Mouse (Mus musculus) spleen, adult 18-20 months (tissue): ENCODE measurements around the gene B830017H08Rik.

ENCODE experiments used
- DNase-seq, 2 experiments: peaks; one replicate each; pipeline ENCODE4 v3.0.0; 2022; ENCODE audit warnings: mixed read lengths in 2 of 2

Gene B830017H08Rik

GRCm38 (mm10) chr16:17832821-17833220 lies at the start of gene B830017H08Rik:
Gene B830017H08Rik, plus strand, starts transcription at chr16:17833121.
- no peak for DNase-seq

DNA sequence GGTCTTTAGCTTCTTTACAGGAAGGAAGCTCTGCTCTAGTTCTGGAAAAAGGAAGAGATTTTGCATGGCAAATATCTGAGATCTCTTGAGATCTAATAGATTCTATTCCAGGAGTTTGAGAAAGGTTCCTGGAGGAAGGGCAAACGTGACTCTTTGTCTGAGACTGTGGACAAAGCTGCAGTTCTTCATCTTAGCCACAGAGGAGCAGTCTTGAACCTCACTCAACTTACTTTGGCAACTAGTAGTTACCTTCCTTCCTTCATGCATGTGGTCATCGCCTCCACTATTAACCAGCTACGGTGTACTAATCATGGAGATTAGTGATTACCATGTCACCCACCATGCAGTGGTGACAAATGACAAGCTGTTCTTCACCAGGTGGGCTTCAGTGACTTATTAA lies 47.6 kb upstream of the B830017H08Rik start:
- DNase-seq = no peak

GRCm38 (mm10) chr16:17792728-17793127 lies 40.2 kb upstream of the B830017H08Rik start:
- DNase-seq = no peak

GRCm38 (mm10) chr16:17794047-17794446 lies 38.9 kb upstream of the B830017H08Rik start:
- DNase-seq = no peak

- DNase-seq = no peak
Observed at GRCm38 (mm10) chr16:17795643-17796042, 37.3 kb upstream of the B830017H08Rik start.

- DNase-seq = no peak
Observed at GRCm38 (mm10) chr16:17796519-17796918, 36.4 kb upstream of the B830017H08Rik start.

DNA sequence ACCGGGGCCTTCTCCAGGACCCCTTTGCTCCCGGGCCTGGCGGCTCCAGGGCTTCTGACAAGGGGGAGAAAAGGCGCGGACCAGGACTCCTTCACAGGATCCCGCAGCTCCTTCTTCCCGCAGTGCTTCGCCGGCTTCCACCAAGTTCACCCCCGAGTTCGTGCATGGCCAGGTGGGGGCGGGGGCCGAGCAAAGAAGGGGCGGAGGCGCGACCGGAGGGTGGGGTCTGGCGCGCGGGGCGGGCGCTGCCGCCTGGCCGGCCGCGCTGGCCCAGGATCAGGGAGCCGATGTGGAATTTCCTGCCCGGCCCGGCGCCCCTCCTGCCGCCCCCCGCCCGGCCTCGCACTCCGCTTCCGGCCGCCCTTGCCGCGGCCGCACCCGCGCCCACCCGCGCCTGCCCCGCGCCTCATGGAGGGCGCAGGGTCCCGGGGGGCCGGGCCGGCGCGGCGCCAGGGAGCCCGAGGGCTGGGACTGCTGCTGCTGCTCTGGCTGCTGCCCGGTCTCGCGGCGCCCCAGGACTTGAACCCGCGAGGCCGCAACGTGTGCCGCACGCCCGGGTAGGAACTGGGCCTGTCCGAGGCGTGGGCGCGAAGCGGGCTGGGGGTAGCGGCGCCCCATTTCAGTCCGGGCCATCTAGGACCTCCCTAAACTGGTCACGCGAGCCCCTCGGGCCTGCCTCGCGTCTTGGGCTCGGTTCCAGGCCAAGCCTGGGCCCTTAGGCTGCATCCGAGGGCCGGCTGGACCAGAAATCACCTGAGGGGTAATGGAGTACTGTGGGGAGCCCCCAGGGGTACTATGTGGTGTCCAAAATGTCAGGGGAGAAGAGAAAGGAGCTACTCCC lies 35.7 kb upstream of the B830017H08Rik start, which contains the start of gene Scarf2:
Gene Scarf2, plus strand, starts transcription at position 312 of the 841 bp plus-strand sequence.
- DNase-seq = no peak

- no peak for DNase-seq
Observed at GRCm38 (mm10) chr16:17797812-17798311, 35.1 kb upstream of the B830017H08Rik start.

DNA sequence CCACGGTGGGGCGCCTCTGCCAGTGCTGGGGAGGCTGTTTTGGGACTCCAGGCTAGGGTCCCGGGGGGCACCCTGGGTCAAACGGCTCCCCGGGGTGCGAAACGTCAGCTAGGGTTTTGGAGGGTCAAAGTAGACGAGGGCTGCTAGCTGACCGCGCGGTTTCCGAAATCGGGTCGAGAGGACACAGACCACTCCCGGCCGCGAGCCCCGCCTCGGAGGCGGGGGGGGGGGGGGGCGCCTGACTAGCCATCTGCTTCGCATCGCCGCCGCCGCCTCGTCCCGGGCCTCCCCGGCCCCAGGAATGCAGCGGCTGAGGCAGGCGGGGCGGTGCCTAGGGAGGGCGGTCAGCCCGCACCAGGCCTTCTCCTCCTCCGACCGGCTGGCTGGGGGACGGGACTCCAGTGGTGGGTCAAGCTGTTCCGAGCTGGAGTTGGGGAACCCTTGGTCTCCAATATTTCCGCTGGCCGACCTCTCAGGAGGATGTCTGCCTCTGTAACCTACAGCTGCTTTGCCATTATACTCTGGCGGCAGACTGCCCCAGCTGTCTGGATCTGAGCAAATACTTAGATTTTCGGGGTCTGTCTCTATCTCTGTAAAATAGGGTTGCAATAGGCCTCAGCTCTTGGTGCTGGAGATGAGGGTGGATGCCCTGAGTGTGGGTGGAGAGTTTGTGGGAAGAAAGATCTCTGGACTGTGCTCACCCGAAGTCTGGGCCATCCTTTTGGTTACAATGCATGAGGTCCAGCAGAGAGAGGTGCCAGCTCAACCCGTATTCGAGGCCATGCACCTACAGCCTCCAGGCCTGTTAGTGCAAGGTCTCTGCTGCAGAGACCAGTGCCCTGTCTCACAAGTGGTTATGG lies 34.4 kb upstream of the B830017H08Rik start:
- DNase-seq = no peak

GRCm38 (mm10) chr16:17799584-17799983 lies 33.3 kb upstream of the B830017H08Rik start:
- DNase-seq = no peak

DNA sequence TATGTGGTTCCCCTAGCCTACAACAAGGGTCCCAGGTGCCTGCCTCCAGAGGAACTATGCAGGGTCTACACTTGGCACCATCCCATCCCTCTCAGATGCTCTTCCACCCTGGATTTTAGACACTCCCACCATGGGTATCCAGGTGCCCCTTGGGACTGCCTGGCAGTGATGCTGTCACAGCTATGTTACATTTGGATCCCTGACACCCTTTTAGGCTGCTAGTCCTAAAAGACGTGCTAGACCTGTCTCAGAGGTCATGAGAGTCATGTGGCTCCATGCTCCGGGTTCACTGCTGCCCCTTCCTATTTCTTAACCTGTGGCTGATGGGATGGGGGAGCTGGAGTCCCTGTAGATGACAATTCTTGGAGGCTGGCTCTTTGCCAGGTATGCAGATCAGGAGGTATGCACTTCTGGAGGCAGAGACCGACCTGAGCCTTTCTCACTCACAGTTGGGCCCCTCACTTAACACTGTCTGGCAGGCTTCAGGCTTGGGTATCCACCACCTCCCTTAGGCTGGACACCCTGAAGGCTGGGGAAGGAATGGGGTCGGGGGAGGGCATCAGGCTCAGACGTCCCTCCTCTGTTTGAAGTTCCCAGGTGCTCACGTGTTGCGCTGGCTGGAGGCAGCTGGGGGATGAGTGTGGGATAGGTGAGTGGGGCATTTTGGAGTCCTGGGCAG lies 31.0 kb upstream of the B830017H08Rik start:
- no peak for DNase-seq

GRCm38 (mm10) chr16:17802456-17802838 lies 30.5 kb upstream of the B830017H08Rik start:
- no peak for DNase-seq

- DNase-seq = peak in 1 of 2 experiments; percentile 20
Observed at GRCm38 (mm10) chr16:17802839-17803674, 29.9 kb upstream of the B830017H08Rik start.

DNA sequence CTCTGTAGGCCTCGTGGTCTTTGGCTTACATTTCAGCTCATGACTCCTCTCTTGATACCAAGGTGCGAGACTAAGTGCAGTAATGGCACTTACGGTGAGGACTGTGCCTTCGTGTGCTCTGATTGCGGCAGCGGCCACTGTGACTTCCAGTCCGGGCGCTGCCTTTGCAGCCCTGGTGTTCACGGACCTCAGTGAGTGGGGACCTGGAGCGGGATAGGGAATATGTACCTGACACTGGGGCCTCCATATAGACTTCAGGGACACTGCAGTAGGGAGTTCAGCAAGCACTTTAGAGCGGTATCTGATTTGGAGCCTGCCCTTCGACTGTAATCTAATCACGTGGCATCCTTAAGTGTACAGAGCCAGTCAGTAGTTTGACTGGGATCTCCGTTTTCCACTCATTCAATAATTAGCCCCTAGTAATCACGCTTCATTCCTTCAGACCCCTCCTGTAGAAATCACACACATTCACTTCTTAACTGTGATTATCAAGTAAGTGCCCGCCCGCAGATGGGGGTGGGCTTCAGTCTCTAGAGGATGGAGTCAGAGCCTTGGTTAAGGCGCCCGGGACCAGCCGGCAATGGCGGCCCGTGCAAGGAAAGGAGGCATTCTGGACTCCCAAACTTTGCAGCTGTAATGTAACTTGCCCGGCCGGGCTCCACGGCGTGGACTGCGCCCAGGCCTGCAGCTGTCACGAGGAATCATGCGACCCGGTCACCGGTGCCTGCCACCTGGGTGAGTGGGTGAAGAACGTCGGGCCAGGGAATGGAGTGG lies 29.1 kb upstream of the B830017H08Rik start:
- no peak for DNase-seq

GRCm38 (mm10) chr16:17804449-17804912 lies 28.4 kb upstream of the B830017H08Rik start:
- peak; percentile 11 to 35 for DNase-seq

DNA sequence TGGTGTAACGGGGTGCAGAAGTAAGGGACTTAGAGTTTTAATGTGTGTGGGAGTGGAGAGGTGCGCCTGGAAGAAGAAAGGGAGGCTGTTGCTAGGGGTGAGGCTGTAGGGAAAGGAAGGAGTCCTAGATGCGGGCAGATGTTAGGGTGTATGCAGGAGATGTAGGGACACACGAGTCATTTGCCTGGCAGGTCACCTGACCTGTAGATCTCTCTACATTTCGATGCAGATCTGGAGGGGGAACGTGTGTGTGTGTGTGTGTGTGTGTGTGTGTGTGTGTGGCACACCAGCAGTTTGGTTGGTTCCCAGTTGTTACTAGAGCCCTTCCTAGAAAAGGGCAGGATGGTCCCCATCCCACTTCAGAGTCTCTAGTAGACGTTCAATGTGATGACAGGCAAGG lies 27.9 kb upstream of the B830017H08Rik start:
- no peak for DNase-seq

GRCm38 (mm10) chr16:17806581-17807191 lies 26.2 kb upstream of the B830017H08Rik start:
- DNase-seq = no peak

- DNase-seq = peak; percentile 72 to 85
Observed at GRCm38 (mm10) chr16:17807192-17808009, 25.5 kb upstream of the B830017H08Rik start.

DNA sequence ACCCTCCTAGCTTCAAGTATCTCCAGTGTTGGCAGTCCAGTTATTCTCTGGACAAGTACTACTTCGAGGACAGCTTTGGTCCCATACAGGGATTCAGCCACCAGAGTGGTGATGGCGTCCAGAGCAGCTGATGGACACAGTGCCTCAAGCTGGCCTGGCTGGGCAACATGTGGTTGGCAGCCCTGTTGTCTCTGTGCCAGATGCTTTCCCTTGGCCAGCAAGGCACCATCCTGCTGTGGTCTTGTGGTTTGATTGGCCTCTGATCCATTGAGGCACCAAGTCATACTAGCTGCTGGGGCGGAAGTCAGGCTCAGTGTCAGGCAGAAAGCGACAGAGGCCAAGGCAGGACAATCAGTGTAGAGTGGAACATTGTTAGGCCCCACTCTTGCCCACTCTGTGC lies 23.8 kb upstream of the B830017H08Rik start:
- DNase-seq = no peak

DNA sequence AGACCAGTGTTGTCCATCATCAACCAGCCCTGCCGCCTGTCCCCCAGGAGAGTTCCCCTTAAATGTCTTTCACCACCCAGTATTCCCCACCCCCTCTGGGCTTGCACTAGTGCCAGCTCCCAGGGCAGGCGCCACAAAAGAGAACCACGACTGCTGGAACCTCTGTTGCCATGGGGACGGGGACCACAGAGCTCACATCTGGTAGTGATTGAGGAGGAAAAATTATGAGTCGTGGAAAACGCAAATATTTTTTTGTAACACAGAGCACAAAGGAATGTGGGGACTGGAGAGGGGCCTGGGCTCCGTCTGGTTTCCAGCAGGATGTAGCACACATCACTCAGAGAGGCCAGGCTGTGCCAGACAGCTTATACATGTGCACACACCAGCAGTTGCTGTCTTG lies 23.2 kb upstream of the B830017H08Rik start:
- no peak for DNase-seq
